Mouse (Mus musculus): ENCODE results near the gene Tmsb4x. TPM values are rescaled to one million over a fixed set of nuclear protein-coding genes. Genes with fewer than 3 reads are reported as not detected.

Gene Tmsb4x
- polyA plus RNA-seq (2016; fragmentation: Nextera tagmentation; extraction: Ambion mirVana): 5,994 and 6,112 TPM in 2 replicates

GRCm38 (mm10) chrX:167208978-167209754 is at the start of gene Tmsb4x:
Gene Tmsb4x (minus strand): TSS chrX:167209315.
- Histone ChIP-seq H3K4me1 (peaks cover 21% of the 10 kb centered on the region), H3K27ac (peak within 1 kb of the TSS; percentile 94), H3K4me3 (replicated peaks) (peak within 1 kb of the TSS; percentile 57), H3K36me3 (replicated peaks) (no peaks in the 10 kb centered on the region), H3K4me2 (peak within 1 kb of the TSS; percentile 56), H3K9ac (peak within 1 kb of the TSS; percentile 80), H3K27me3 (peaks cover 35% of the 10 kb centered on the region), H3K9me3 (no peaks in the 10 kb centered on the region)
- ATAC-seq (ENCODE audit: low FRiP score): peak; percentile 93
- WGBS: 14% methylated on average over 39 of the region's 39 CpGs

DNA sequence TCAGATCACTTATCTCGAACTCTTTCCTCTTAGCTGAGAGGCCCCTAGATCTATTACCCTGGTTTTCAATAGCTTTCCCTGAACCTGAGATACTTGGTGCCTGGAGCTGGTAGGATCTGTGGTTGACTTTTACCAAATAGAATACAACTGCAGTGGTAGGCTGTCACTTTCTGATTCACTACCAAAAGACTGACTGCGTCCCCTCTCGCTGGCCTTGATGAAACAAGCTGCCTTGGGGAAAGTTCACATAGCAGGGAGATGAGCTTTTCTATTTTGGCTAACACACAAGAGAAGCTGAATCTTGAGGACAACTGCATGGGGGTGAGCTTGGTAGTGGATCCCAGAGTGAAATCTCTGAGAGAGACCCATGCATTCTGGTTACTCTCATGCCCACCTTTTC is 32.6 kb upstream of the Tmsb4x start:
- no peak overlapping the region for H3K27ac ChIP-seq
- H3K4me3 ChIP-seq (replicated peaks): no peak overlapping the region
- no peaks in the 10 kb centered on the region for H3K36me3 ChIP-seq (replicated peaks)
- no peak overlapping the region for H3K9ac ChIP-seq
- H3K4me2 ChIP-seq: no peak overlapping the region
- H3K4me1 ChIP-seq: no peaks in the 10 kb centered on the region
- peaks cover 28% of the 10 kb centered on the region; the same call in 1 of the 2 replicates for H3K27me3 ChIP-seq
- 93% methylated on average over 3 of the region's 3 CpGs for WGBS
- H3K9me3 ChIP-seq: no peaks in the 10 kb centered on the region
- no peak for ATAC-seq (ENCODE audit: low FRiP score)

DNA sequence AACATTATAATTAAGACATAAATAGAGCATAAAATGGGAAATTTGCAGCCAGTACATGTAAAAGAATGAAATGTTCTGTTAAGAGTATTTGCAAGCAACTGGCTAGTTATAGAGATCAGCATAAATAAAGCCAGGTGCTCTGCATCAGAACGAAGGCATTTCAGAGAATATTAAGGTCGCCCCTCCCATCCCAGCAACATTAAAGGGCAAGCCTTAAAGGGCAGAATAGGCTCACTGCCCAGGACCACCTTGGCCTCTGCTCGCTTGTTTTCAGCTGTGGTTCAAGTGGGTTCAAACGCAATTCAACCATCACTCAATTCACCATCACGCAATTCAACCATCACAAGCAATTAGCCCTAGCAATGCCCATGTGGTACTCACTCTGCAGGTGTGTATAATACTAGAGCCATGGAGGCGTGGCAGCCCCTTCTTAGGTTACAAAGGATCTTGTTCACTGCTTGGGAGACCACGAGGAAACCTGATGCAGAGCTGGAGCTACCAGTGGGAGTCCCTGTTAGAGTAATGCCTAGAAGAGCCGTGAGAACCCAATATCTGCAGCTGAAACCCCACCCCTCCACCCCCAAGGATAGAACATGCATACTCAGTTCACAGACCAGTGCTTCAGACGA is 30.3 kb upstream of the Tmsb4x start:
- no peak overlapping the region for H3K4me2 ChIP-seq
- H3K27me3 ChIP-seq: peaks cover 34% of the 10 kb centered on the region
- H3K9ac ChIP-seq: no peak overlapping the region
- no peak overlapping the region for H3K27ac ChIP-seq
- 46% methylated on average over 9 of the region's 9 CpGs for WGBS
- H3K36me3 ChIP-seq (replicated peaks): no peaks in the 10 kb centered on the region
- H3K4me3 ChIP-seq (replicated peaks): no peak overlapping the region
- ATAC-seq (ENCODE audit: low FRiP score): no peak
- no peaks in the 10 kb centered on the region for H3K4me1 ChIP-seq
- no peaks in the 10 kb centered on the region for H3K9me3 ChIP-seq

GRCm38 (mm10) chrX:167233104-167233687 is 24.1 kb upstream of the Tmsb4x start:
- H3K4me2 ChIP-seq: no peak overlapping the region
- no peak overlapping the region for H3K27ac ChIP-seq
- no peak overlapping the region for H3K4me3 ChIP-seq (replicated peaks)
- no peak overlapping the region for H3K9ac ChIP-seq
- peaks cover 33% of the 10 kb centered on the region for H3K27me3 ChIP-seq
- no peaks in the 10 kb centered on the region for H3K36me3 ChIP-seq (replicated peaks)
- ATAC-seq (ENCODE audit: low FRiP score): peak; percentile 68
- no peaks in the 10 kb centered on the region for H3K4me1 ChIP-seq
- WGBS: 27% methylated on average over 9 of the region's 9 CpGs
- H3K9me3 ChIP-seq: no peaks in the 10 kb centered on the region

DNA sequence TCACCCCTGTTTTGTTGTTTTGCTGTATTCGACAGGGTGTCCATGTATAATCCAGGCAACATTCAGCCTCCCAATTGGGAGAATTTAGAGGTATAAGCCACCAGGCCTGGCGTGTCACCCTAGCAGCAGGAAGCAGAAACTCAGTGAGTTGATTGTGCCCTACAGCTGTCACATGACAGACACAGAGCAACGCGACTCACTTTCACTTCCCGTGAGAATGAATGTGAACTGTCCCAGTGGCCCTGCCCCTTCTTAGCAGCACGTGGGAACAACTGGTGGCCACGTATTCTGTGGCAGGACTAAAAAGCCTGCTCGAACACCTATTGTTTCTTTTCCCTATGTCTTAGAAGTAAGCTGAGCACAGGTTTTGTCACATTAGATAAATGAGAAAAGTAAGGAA is 22.0 kb upstream of the Tmsb4x start:
- H3K9ac ChIP-seq: no peak overlapping the region
- H3K36me3 ChIP-seq (replicated peaks): no peaks in the 10 kb centered on the region
- 55% methylated on average over 8 of the region's 8 CpGs for WGBS
- H3K4me1 ChIP-seq: no peaks in the 10 kb centered on the region
- ATAC-seq (ENCODE audit: low FRiP score): no peak
- H3K27ac ChIP-seq: no peak overlapping the region; the same call in 1 of the 2 replicates
- no peaks in the 10 kb centered on the region for H3K9me3 ChIP-seq
- H3K27me3 ChIP-seq: peaks cover 31% of the 10 kb centered on the region; the same call in 1 of the 2 replicates
- H3K4me3 ChIP-seq (replicated peaks): no peak overlapping the region
- no peak overlapping the region for H3K4me2 ChIP-seq

- Histone ChIP-seq H3K4me3 (replicated peaks) (no peak overlapping the region), H3K4me2 (no peak overlapping the region), H3K9ac (no peak overlapping the region), H3K36me3 (replicated peaks) (no peaks in the 10 kb centered on the region), H3K4me1 (no peaks in the 10 kb centered on the region), H3K9me3 (no peaks in the 10 kb centered on the region), H3K27me3 (peaks cover 31% of the 10 kb centered on the region; the same call in 1 of the 2 replicates), H3K27ac (no peak overlapping the region)
- WGBS: 77% methylated on average over 1 of the region's 1 CpGs
- no peak for ATAC-seq (ENCODE audit: low FRiP score)
These were observed 20.7 kb upstream of the Tmsb4x start for GRCm38 (mm10) chrX:167229819-167230218.

GRCm38 (mm10) chrX:167229206-167229605 is 20.1 kb upstream of the Tmsb4x start:
- WGBS: 43% methylated on average over 6 of the region's 6 CpGs
- no peak overlapping the region for H3K9ac ChIP-seq
- H3K27me3 ChIP-seq: peaks cover 27% of the 10 kb centered on the region; the same call in 1 of the 2 replicates
- H3K9me3 ChIP-seq: no peaks in the 10 kb centered on the region
- no peak overlapping the region for H3K27ac ChIP-seq
- no peak for ATAC-seq (ENCODE audit: low FRiP score)
- no peaks in the 10 kb centered on the region for H3K4me1 ChIP-seq
- H3K36me3 ChIP-seq (replicated peaks): no peaks in the 10 kb centered on the region
- H3K4me2 ChIP-seq: no peak overlapping the region
- no peak overlapping the region for H3K4me3 ChIP-seq (replicated peaks)

- no peak overlapping the region for H3K4me3 ChIP-seq (replicated peaks)
- no peak overlapping the region for H3K27ac ChIP-seq
- H3K4me1 ChIP-seq: no peaks in the 10 kb centered on the region
- H3K4me2 ChIP-seq: no peak overlapping the region
- no peaks in the 10 kb centered on the region for H3K36me3 ChIP-seq (replicated peaks)
- no peak overlapping the region for H3K9ac ChIP-seq
- H3K27me3 ChIP-seq: peaks cover 22% of the 10 kb centered on the region; the same call in 1 of the 2 replicates
- 94% methylated on average over 6 of the region's 6 CpGs for WGBS
- no peak for ATAC-seq (ENCODE audit: low FRiP score)
- no peaks in the 10 kb centered on the region for H3K9me3 ChIP-seq
These were observed 18.6 kb upstream of the Tmsb4x start for GRCm38 (mm10) chrX:167227756-167228155.

- Histone ChIP-seq H3K27me3 (peaks cover 17% of the 10 kb centered on the region; the same call in 1 of the 2 replicates), H3K4me2 (no peak overlapping the region), H3K4me1 (no peaks in the 10 kb centered on the region), H3K9me3 (no peaks in the 10 kb centered on the region), H3K36me3 (replicated peaks) (no peaks in the 10 kb centered on the region), H3K9ac (no peak overlapping the region), H3K4me3 (replicated peaks) (no peak overlapping the region), H3K27ac (no peak overlapping the region)
- no peak for ATAC-seq (ENCODE audit: low FRiP score)
- 83% methylated on average over 7 of the region's 7 CpGs for WGBS
These were observed 18.0 kb upstream of the Tmsb4x start for GRCm38 (mm10) chrX:167227138-167227537.

DNA sequence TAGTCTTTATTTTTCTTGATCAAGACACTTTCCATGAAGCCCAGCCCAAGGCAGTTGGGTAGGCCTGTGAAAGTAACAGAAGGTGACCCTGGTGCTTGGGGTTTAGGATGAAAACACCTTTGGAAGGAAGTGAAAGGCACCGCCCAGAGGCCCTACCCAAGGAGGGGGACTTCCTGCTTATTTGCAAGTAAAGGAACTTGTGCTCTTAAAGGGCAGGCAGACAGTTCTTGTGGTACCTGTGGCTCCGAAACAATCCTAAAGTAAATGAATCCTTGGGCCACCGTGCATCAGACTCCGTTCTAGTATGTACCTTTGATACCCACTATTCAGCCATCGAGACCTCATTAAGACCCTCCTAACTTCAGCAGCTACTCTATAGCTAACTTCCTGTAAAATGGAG is 17.5 kb upstream of the Tmsb4x start:
- peaks cover 13% of the 10 kb centered on the region; the same call in 1 of the 2 replicates for H3K27me3 ChIP-seq
- no peaks in the 10 kb centered on the region for H3K36me3 ChIP-seq (replicated peaks)
- 91% methylated on average over 5 of the region's 5 CpGs for WGBS

DNA sequence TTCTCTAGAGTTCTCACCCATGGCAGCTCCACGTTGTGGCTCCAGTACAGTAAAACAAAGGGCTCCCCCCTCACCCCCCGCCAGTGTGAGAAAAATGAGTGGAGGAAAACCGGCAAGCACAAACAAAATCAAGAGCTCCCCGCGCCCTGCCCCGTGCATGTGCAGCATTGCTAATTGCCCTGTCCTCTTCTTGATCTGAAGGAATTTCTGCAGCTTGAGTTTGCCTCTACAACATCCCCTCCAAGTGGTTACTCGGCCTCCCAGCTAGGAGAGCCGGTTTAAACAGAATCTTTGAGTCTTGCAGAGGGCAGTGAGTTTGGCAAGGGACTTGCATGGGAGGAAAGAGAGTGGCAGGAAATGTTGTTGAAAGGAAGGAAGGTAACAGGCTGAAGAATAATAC is 3.6 kb upstream of the Tmsb4x start:
- no peaks in the 10 kb centered on the region for H3K9me3 ChIP-seq
- no peak overlapping the region for H3K9ac ChIP-seq
- WGBS: 20% methylated on average over 8 of the region's 8 CpGs
- H3K4me2 ChIP-seq: no peak overlapping the region
- peaks cover 19% of the 10 kb centered on the region for H3K4me1 ChIP-seq
- no peak overlapping the region for H3K4me3 ChIP-seq (replicated peaks)
- peaks cover 21% of the 10 kb centered on the region; the same call in 1 of the 2 replicates for H3K27me3 ChIP-seq
- peak; percentile 56; the same call in 1 of the 2 replicates for ATAC-seq (ENCODE audit: low FRiP score)
- H3K27ac ChIP-seq: peak overlapping the region; percentile 66; the same call in 1 of the 2 replicates
- H3K36me3 ChIP-seq (replicated peaks): no peaks in the 10 kb centered on the region

More for the DNA sequence above, 17.5 kb upstream of the Tmsb4x start:
- no peak overlapping the region for H3K4me3 ChIP-seq (replicated peaks)
- H3K9ac ChIP-seq: no peak overlapping the region
- H3K27ac ChIP-seq: no peak overlapping the region
- no peak for ATAC-seq (ENCODE audit: low FRiP score)
- H3K9me3 ChIP-seq: no peaks in the 10 kb centered on the region
- H3K4me2 ChIP-seq: no peak overlapping the region
- no peaks in the 10 kb centered on the region for H3K4me1 ChIP-seq

- H3K4me1 ChIP-seq: peaks cover 19% of the 10 kb centered on the region
- H3K36me3 ChIP-seq (replicated peaks): no peaks in the 10 kb centered on the region
- H3K9me3 ChIP-seq: no peaks in the 10 kb centered on the region
- no peak overlapping the region for H3K4me3 ChIP-seq (replicated peaks)
- H3K9ac ChIP-seq: no peak overlapping the region
- H3K27me3 ChIP-seq: peaks cover 24% of the 10 kb centered on the region
- WGBS: 36% methylated on average over 9 of the region's 9 CpGs
- ATAC-seq (ENCODE audit: low FRiP score): peak; percentile 12; the same call in 1 of the 2 replicates
- H3K27ac ChIP-seq: peak overlapping the region; percentile 66; the same call in 1 of the 2 replicates
- H3K4me2 ChIP-seq: no peak overlapping the region
These were observed 2.9 kb upstream of the Tmsb4x start for GRCm38 (mm10) chrX:167211871-167212555.
